Mouse (Mus musculus) ES-Bruce4 (cell line): ENCODE measurements around the gene Sdsl.

ENCODE experiments used
- CTCF ChIP-seq: IDR thresholded peaks from one replicate; pipeline ENCODE4 v1.8.1; 2011; ENCODE audit warnings: low read depth, low read length
- POLR2A ChIP-seq: IDR thresholded peaks from one replicate; pipeline ENCODE4 v1.8.1; 2011; ENCODE audit warnings: low read length; ENCODE audit not compliant: insufficient read depth

GRCm38 (mm10) chr5:120438469-120438868 lies 34.1 kb downstream of the Sdsl start:
- TF ChIP-seq CTCF, result no peak
- TF ChIP-seq POLR2A, result no peak
